Mouse (Mus musculus): Measurements from ENCODE around the gene Camk1g. TPM values are rescaled to one million over a fixed set of nuclear protein-coding genes. Genes with fewer than 3 reads are reported as not detected.

Camk1g gene
- polyA plus RNA-seq, 1 experiment = not detected

DNA sequence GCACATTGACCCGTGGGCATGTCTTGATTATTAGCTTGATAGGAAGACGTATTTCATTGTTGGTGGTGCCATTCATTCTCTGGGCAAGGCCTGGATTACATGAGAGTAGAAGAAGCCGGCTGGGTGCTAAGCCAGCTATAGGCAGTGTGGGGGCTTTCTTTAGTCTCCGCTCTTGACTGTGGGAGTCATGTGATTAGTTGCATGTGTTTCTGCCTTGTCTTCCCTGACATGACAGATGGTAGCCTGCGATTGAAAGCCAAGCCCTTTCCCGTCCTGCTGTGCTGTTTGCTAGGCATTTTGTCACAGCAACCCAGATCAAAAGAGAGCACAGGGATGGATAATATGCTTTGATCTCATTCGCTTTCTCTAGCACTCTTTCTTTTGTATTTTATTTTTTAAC, 64.7 kb downstream of the Camk1g start:
- TF ChIP-seq GATA1 (IDR thresholded peaks at IDR 0.05; ENCODE audit: low read length) = no peak

- TF ChIP-seq GATA1 (IDR thresholded peaks at IDR 0.05; ENCODE audit: low read length) = no peak
Observed at GRCm38 (mm10) chr1:193303096-193303495, 67.0 kb downstream of the Camk1g start.

GRCm38 (mm10) chr1:193302093-193302405, 68.0 kb downstream of the Camk1g start:
- no peak for TF ChIP-seq GATA1 (IDR thresholded peaks at IDR 0.05; ENCODE audit: low read length)

DNA sequence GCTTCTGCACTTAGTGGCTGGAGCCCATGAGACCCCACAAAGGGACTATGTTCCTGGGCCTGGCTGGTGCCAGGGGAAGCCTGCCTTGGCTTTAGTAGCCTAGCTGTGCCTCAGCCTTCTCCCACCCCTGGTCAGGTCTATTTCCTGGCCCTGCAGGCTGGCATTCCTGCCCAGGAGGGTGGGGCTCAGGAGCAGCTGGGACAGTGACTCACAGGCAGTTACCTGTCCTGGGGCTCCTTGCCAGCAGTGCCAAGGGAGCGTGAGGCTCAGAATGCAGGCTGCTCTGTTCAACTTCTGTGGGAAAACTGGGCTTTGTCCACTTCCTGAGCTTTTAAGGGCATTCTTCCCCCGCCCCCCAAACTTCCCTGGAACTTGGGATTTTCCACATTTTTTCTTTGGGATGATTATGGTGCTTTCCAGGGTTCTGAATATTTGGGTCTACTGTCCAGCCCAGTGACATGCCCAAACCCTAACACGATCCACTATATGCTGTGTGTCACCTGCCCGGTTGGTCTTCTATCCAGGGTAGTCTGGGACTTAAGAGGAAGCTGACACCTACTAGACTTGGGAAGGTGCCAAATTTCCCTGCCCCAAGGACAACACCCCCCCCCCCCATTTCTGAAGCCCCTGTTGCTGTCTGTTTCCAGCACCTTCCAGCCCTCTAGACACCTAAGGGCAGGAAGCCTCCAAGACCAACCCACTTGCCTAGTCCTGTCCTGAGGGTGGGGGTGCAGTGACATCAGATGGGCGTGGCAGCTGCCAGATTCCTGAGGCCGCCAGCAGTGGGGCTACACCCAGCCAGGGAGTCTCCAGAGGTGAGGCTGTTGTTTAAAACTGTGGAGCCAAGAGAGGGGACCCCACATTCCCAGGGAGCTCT, 68.6 kb downstream of the Camk1g start:
- TF ChIP-seq GATA1 (IDR thresholded peaks at IDR 0.05; ENCODE audit: low read length) = no peak

GRCm38 (mm10) chr1:193299995-193300394, 70.1 kb downstream of the Camk1g start:
- no peak for TF ChIP-seq GATA1 (IDR thresholded peaks at IDR 0.05; ENCODE audit: low read length)

DNA sequence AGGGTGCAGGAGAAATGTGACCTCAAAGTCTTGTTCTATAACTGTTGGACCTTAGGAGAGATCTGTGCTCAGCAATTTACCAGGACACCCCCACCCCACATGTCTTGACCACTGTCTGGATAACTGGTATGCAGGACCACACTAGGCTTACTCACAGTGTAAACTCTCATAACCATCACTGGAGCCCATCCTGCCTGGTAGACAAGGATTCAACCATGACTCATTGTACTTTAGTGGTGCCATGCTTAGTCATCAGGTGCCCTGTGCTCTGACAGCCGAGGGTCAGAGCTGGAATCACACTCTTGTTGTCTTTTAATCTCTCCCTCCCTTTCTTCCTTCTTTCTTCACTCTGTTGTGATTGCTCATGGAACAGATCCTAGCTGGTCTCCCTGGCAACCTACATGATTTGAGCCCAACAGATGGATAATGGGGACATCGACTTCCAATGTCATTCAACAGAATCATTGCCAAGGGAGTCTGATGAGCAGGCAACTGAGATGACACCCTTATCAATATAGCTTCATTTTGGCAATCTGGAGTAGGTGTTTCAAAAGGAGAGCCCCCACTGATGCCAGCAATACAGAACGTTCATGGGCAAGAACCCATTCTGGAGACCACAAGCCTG, 71.8 kb downstream of the Camk1g start:
- TF ChIP-seq GATA1 (IDR thresholded peaks at IDR 0.05; ENCODE audit: low read length) = no peak

Other genes with a start within 250 kb of the Camk1g start
- 2.1 and 3.0 TPM in 2 replicates for gene Diexf, start 240.0 kb downstream of the Camk1g start, polyA plus RNA-seq (2012)
- 0.08 and 0.09 TPM in 2 replicates for gene Irf6, start 217.2 kb downstream of the Camk1g start, polyA plus RNA-seq (2012)
- 2.5 and 2.6 TPM in 2 replicates for gene A130010J15Rik, start 202.3 kb downstream of the Camk1g start, polyA plus RNA-seq (2012)
- gene Traf3ip3, start 168.6 kb downstream of the Camk1g start, polyA plus RNA-seq (2012) = 1.0 and 2.1 TPM in 2 replicates
- not detected in 2 replicates for gene Lamb3, start 162.6 kb downstream of the Camk1g start, polyA plus RNA-seq (2012)
- gene Hsd11b1, start 106.2 kb downstream of the Camk1g start, polyA plus RNA-seq (2012) = not detected in 2 replicates
- gene G0s2, start 97.1 kb downstream of the Camk1g start, polyA plus RNA-seq (2012) = not detected in 2 replicates